Mouse (Mus musculus) bone marrow, adult 2 months (tissue): ENCODE results near the gene Dido1.

ENCODE experiments used
- CTCF ChIP-seq: fragments of 200-500 bp; IDR thresholded peaks from 2 replicates; pipeline ENCODE4 v1.5.1; 2011; ENCODE audit warnings: low read length, control low read depth; ENCODE audit not compliant: control insufficient read depth, insufficient read depth
- POLR2A ChIP-seq: fragments of 200-500 bp; IDR thresholded peaks from 2 replicates; pipeline ENCODE4 v1.6.1; 2011; ENCODE audit warnings: low read depth, mild to moderate bottlenecking, control low read depth, low read length, borderline replicate concordance; ENCODE audit not compliant: control insufficient read depth

DNA sequence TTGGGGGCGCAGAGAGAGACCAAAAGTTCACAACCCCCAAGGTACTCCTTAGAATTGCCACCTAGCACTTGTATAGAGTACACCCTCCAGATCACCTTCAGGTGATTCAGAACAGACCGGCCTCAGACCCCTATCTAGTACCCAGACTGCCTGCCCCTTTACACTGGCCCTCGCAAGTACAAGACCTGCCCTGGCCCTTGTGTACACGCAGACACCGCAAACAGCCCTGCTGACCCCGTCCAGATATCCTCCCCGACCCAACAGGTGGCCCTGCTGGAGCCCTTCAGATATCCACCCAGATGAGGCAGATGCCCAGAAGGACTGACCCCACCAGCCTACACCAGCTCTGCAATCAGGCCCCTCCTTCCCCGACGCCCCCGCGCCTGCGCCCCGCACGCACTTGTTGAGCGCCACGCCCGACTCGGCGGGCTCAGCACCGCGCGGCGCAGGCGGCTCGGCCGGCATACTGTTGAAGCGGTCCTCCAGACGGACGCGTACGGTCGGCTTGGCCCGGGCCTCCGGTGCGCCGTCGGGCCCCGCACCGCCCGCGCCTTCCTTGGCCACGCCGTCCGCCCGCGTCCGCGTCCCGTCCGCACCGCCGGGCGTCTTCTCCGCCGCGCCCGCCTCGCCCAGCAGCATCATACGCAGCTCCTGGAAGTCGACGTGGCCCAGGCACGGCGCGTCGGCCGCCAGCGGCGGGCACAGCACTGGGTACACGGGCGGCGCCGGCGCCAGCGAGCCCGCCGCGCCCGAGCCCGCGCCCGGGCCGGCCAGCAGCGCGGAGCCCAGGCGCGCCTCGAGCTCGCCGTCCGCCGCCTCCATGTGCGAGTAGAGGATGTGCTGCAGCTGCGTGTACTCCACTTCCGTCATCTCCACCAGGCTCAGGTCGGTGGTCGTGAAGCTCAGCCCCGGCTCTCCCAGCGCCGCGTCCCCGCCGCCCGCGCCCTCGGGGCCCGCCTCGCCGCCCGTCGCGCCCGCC is 67.9 kb downstream of the Dido1 start:
- TF ChIP-seq CTCF (no peak), POLR2A (no peak)
